Mouse (Mus musculus): ENCODE measurements around the gene Rptor.
"Not testable (repeated sequence)": the region's sequence is repeated elsewhere in the genome, so short reads cannot be mapped to it uniquely, and the experiment has no call there.

Rptor gene

DNA sequence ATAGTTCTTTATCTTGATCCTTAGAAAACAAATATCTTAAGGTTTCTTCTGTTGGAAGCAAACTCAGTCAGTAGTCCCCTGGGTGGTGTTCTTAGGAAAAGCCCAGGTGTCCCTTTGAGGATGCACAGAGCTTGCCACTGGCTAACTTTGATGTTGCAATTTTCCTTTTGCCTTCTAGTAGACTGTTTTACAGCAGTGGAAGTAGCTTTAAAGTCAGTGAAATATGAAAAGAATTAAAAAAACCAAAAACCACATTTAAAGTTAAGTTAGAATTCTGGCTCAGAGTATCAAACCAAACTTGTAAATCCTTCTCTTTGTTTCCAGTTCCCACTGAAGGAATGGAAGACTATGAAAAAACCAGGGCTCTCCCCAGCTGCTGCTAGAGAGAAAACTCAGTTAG lies 47.8 kb downstream of the Rptor start:
- DNase-seq (ENCODE audit: low spot score), result no peak

DNA sequence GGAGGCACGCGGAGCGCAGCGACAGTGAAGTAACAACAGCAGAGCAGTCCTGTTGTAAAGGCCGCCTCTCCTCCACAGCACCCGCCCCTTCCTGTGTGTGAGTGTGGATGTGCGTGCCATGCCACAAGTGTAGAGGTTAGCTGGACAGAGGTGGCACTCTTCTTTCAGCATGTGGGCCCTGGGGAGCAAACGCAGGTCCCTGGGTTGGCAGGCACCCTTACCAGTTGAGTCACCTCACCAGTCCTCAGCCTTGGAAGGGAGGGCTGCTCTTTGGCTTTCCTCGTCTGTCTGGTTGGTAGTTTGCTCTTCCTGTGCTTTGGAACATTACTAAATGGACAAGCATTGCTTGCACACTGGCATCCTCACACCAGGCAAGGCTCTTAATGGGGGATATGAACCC lies 50.6 kb downstream of the Rptor start:
- DNase-seq (ENCODE audit: low spot score), result no peak

DNA sequence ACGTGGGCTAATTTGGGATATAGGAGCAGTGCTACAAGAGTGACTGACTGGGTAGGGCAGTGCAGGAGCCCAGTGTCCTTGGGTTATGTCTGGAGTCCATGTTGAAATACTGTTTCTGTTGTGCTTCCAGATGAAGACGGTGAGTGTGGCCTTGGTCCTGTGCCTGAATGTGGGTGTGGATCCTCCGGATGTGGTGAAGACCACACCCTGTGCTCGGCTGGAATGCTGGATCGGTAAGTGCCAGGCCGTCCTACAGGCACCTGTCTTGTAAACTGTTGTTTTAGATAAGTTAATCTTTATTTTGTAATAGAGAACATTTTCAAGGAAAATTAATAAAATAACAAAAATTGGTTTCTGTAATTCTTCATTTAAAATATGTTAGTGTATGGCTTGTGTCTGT lies 54.8 kb downstream of the Rptor start:
- peak; percentile 10 for DNase-seq (ENCODE audit: low spot score)

DNA sequence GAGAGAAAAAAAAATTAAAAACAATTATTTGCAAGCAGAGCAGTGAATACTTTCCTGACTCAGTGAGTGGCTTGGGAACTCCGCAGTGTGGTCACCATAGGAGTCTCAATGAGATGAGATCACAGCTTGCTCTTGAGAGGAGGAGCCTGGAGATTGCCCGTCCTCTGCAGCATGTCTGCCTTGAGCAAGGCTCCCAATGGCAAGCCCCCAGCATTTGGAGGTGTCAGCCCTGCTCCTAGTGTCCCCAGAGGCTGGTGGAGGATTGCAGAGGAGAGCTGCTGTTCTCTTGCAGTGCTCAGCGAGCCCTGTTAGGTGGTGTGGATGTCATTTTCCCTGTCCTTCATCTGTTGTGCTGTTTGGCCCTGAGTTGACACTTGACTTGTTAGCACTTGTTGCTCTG lies 56.6 kb downstream of the Rptor start:
- DNase-seq (ENCODE audit: low spot score), result no peak

DNA sequence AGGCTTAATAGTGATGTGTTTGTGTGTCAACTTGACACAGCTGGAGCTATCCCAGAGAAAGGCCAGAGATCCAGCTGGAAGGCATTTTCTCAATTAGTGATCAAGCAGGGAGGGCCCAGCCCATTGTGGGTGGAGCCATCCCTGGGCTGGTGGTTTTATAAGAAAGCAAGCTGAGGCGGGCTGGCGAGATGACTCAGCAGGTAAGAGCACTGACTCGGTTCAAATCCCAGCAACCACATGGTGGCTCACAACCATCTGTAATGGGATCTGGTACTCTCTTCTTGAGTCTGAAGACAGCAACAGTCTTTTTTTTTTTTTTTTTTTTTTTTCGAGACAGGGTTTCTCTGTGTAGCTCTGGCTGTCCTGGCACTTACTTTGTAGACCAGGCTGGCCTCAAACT lies 58.8 kb downstream of the Rptor start:
- DNase-seq (ENCODE audit: low spot score), result not testable (repeated sequence)

DNA sequence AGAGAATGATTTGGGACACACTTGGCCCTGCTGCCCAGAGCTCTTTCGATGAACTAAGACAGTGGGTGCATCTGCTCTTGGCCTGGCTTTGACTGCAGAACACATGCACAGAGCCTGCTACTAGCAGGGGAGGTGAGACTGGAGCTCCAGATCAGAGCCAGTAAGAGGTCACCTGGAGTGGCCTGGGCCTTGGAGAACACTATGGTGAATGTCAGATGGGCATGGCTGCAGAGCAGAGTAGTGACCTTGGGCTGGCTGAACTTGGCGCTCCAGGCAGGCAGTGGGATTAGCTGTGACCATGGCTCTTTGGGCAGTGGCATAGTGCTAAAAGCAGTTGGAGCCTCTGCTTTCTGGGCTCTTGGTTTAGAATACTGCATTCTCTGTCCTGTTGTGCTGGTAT lies 61.2 kb downstream of the Rptor start:
- peak; percentile 23 for DNase-seq (ENCODE audit: low spot score)

DNA sequence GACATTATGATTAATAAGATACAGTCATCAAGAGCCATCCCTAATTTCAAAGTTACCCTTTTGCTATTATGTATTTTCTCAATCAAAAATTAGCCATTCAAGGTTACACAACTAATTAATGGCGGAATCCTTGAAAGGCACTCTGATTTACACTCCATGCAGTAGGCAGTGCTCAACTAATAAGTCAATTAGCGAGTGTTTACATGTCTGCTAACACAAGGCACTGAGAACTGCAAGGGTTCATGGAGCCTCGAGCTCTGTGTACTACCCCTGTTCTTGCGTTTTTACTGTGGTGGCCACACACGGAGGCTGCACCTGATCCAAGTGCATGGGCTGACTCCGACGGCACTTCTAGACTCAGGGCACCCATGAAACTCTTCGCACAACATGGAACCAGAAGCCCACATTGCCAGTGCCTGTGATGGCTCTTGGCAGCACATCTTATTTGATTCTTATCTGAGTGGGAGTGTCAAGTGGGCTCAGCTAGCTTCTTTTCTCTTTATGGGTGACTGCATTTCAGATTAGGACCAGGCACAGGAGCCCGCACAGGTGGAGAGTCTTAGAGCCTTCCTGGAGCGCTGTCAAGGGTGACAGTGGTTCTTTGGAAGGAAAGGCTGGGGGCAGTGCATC lies 62.1 kb downstream of the Rptor start:
- no peak for DNase-seq (ENCODE audit: low spot score)

DNA sequence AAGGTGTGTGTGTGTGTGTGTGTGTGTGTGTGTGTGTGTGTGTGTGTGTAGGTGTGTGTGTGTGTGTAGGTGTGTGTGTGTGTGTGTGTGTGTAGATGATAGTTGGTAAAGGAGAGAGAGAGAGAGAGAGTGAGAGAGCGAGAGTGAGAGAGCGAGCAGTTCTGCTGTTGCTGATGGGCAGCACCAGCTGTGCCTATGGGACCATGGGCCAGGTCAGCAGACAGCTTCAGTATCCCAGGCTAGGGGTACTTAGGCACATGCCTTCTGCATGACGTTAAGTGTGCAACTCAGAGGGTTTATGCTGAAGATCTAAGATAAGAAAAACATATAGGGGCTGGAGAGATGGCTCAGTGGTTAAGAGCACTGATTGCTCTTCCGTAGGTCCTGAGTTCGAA lies 62.6 kb downstream of the Rptor start:
- DNase-seq (ENCODE audit: low spot score), result no peak

DNA sequence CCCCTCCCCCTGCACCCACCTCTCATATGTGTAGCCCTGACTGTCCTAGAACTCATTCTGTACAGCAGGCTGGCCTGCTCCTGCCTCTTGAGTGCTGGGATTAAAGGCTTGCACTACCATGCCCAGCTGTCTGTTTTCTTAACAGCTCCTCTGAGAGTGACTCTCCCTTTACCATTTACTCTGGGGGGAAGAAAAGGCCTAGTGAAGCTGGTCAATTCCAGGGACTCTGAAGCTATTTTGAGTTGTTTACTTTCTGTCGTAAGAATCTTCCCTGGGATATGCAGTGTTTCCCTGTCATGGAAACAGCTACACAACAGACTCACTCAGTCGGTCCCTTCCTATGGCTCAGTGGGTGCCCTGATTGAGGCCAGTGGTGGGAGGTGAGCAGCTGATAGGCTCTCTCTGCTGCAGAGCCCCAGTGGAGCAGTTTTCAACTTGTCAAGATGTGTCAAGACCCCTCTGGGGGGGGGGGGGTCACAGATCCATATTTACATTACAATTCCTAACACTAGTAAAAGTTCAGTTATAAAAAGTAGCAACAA lies 63.9 kb downstream of the Rptor start:
- no peak for DNase-seq (ENCODE audit: low spot score)

DNA sequence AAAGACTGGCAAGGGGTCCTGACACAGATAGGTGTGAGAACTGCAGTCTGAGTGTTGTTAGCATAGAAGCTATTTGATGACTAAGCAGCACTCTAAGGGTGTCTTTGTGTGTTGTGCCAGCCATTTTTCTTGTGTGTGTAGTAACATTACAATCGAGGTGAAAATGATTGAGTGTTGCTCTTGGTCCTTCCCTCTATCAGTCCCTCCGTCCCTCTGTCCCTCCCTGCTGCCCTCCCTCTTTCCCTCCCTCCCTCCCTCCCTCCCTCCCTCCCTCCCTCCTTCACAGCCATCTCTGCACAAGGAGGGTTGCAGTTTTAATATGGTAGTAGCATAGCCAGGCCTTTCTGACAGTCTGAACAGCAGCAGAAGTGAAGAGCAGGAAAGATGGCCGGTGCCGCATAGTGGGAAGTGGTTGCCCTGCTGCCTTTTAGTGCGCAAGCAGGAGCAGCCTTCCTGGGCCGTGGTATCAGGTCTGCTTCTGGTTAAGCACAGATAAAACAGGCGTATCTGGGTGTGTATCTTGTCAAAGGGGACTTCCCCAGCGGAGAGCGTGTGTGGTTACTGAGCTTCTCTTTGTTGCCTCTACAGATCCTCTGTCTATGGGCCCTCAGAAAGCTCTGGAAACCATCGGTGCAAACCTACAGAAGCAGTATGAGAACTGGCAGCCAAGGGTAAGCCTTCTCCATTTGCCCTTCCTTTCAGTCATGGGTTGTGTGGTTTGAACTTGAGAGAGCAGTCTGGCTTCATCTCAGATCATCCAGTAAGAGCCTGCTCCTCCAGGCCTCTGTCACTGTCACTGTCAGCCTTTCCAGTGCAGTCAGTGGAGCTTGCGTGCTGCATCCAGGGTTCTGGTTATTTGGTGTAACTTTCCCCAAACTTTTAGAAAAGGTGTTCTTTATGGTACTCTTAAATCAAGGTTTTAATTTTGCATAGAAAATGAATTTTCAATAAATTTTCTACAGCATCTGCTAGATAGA lies 68.3 kb downstream of the Rptor start:
- DNase-seq (ENCODE audit: low spot score), result no peak

DNA sequence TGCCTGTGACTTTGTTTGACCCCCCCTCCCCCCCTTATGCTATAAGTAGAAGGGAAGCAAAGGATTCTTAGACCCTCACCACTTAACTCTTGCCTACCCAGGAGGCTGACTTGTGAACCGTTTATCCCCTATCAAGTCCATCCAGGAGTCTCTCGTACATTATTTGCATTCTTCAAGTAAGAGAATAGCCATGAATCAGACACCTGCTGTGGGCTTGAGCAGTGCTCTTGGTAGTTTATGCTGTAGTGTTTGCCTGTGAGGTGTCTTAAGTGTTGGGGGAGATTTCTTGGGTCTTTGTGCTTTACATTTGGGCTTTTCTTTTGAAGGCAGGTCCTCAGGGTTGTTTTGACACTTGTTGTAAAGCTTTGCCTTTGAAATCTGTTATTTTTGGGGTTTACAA lies 69.3 kb downstream of the Rptor start:
- DNase-seq (ENCODE audit: low spot score), result no peak

DNA sequence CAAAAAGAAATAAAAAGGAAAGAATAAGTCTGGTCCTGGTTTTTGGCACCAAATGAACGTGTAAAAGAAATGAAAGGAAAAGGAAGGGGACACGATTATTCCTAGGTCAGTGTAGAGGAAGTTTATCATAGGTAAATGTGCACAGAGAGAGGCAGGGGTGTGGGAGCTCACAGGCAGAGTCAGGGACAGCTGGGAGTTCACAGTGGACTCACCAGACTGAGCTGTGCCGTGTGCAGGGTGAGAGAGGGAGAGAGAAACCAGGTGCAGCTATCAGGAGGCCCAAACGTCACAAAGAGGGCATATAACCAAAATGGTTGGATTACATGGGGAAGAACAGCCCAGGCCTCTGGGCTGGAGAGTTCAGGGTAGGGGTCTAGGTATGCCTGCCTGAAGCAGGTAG lies 70.1 kb downstream of the Rptor start:
- no peak for DNase-seq (ENCODE audit: low spot score)

DNA sequence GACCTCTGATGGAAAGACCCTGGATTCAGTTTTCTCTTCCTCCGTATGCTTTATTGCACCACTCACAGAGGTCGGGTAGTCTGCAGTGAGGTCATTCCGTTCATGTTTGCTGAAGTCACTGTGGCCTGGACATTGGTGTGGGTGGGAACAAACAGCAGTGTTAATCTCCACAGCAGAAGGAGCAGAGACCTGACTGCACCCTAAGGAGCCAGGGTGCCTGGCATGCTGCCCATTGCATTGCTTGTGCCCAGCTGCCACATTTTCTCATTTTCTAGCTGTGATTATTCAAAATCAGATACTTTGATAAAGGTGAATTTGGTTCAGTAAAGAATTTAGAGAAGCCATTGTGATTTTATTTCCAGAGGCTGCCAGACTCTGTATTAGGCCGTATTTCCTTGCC lies 72.1 kb downstream of the Rptor start:
- no peak for DNase-seq (ENCODE audit: low spot score)

DNA sequence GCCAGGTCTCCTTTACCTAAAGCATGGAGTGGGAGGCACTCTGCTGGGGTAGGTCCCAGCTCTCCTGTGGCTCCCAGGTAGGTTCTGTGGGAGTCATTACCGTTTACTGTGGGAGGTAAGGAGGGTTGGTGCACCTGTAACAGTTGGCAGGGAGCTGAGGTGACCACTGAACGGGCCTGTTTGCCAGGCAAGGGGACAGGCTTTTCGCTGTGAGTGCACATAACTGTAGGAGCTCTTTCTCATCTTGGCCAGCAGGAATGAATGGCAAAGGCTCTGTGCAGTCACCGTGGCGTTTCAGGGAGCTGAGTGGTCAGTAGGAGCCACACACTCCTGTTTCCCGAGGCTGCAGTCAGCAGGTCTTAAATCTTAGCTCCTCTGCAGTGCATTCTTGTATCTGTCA lies 72.8 kb downstream of the Rptor start:
- DNase-seq (ENCODE audit: low spot score), result no peak

DNA sequence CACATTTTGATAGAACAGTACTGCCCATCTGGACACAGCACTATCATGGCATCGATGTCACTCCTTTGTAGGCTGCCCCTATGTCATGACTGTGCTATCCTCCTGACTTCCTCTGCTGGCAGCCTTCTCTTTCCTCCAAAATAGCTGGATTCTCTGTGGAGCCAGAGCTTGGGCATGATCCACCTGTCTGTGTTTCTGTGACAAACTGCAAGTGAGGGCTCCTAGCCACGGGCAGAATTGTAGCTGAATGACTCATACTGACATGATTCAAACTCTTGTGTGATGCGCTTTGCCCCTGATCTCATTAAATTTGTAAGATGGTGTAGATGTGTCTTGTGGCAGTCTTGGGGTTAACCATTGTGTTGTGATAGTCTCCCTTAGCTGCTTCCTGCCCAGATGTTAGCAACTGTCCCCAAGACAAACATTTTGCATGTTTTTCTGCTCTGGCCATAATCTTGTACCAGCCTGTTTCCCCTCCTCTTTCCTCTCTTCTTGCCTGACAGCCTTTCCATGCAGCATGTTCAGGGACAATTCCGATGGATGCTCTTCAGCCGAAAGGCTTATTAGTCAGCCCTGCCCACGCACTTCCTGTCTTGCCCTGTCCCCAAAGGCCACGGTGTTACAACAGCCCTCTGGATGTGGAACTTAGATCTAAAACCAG lies 74.2 kb downstream of the Rptor start:
- DNase-seq (ENCODE audit: low spot score), result no peak

DNA sequence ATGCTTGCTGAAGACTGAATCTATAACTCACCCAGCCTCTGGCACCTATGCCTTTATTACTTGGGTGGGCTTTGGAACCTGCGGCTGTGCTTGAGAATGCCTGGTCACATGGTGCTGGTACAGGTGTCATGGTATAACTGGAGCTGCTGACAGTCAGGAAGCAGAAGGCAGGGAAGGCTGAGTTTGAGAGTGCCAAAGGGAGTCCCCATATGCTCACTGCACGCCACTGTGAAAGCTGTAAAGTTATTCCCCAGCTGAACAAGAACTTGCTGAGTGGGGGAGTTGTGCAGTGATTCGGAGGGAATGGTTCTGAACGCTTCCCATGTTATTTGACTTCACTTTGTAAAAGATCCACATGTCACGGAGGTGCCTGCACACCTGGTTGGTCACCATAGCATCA lies 75.7 kb downstream of the Rptor start:
- DNase-seq (ENCODE audit: low spot score), result no peak

DNA sequence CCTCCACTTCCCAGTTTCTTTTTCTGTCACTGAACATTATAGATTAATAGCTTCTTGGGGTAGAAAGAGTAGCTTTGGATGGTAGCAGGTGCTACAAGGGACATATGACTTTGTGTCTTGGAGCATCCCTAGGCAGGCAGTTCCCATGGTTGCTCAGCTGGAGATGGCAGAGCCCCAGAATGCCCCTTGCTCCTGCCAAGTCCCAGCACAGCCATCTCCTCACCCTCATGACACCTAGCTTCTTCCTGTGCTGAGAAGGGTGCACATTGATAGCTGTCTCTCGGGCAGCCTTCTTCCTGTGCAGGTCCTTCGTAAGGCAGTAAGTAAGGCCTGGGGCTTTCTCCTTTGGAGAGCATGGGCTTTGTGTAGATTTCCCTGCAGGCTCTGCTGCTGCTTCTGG lies 78.0 kb downstream of the Rptor start:
- DNase-seq (ENCODE audit: low spot score), result no peak

DNA sequence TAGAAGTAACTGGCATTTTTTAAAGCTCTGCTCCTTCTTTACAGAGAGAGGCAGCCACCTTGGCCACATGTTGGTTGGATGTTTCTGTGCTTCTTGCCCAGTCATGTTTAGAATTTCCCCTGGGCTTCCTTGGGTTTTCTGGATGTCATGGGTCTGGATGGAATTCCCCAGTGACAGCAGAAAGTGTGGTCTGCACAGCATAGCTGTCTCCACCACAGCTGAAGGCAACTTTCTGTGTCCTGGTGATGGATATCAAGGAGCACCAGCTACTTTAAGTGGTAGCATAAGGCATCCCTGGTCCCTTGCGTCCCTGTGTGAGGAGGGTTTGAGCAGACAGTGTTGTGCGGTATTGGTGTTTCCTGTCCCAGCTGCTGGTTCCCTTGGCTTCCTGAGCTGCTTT lies 79.6 kb downstream of the Rptor start:
- DNase-seq (ENCODE audit: low spot score), result no peak

DNA sequence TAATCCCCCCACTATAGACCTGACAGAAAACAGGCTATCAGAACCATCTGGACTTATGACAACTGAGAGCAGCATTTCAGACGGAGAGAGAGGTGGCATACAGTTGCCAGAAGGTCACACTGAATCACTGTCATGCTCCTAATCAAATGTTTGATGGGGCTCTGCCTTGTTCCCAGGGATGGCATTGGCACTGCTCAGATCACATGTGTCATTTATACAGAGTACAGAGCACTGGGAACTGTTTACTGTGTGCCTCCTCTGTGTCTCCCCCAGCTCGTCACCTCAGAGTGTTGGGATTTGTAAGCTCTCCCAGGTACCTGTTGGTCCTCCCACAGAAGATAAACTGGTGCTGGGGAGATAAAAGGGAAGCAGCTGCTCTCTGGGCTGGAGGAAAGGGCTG lies 81.1 kb downstream of the Rptor start:
- DNase-seq (ENCODE audit: low spot score), result no peak

DNA sequence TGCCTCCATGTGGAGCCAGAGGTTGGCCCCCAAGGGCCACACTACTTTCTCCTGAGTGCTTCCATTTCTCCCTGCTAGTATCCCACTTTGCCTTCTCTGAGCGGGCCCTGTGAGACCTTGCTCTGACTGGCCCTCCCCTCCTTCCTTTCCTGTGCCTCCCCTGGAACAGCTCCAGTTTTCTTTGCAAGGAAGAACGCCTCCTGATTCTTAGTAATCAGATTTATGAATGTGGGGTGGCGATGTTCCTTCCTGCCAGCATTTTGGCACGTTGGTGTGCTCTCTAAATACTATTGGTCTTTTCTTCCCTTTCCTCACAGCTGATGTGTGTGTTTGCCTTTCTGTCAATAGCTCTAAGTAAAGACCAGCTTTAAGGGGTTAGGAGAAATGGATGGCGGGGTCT lies 82.8 kb downstream of the Rptor start:
- DNase-seq (ENCODE audit: low spot score), result peak; percentile 48

DNA sequence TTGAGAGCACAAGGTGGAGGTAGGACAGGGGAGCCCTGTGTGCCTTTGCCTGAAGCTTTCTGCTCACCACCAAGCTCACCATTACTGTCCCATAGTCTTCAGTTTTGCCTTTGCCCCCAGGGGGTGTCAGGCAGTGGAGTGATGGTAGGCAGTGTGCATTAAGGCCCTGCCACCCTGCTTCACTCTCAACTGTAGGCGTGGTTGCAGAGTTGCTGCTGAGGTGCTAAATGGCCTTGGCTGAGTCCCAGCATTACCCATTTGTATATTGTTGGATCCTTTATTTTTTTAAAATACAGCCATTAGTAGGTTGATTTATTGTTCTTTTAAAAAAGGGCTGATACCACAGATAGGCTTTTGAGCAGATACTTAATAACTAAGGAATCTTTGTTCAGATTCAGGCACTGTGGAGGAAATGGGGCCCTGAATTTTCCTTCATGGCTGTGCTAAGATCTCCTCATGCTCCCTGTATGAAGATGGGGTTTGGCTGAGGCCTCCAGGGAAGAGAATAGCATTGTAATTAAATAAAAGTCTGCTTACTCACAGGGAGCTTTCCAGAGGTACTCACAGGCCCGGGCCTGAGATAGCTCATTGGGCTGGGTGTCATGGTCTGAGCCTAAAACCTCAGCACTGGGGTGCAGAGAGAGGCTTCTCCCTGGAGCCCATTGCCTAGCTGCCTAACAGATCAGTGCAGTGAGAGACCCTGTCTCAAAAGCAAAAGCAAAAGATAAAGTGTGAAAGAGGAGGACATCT lies 83.4 kb downstream of the Rptor start:
- no peak for DNase-seq (ENCODE audit: low spot score)

DNA sequence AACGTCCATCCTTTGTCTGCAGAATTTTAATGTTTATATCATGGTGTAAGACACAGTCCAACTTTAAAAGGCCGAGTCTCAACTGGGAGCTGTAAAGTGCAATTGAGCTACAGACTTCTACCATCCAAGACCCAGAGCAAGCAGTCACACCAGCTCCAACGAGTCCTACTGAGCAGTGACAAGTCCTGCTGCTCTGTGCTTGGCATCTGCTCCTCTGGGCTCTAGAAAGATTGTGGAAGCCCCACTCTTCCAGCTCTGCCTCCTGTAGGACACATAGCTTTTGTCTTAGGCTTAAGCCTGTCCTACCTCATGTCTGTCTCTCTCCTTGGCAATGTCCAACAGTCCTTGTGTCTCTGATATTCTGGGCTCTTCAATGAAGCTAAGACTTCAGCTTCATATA lies 84.6 kb downstream of the Rptor start:
- no peak for DNase-seq (ENCODE audit: low spot score)

All from ovary, adult 18-20 months (tissue).